Mouse (Mus musculus) c-Kit-negative CD71-positive TER-119-positive erythroid progenitor cells, embryonic 14.5 days (primary cell): ENCODE measurements around the gene Fer.

ENCODE experiments used
- DNase-seq: peaks from one replicate; pipeline ENCODE4 v3.0.0-alpha.2; 2013; ENCODE audit warnings: low read depth, low spot score

The Fer gene

GRCm38 (mm10) chr17:63978794-63979571, 116.1 kb downstream of the Fer start:
- DNase-seq, result no peak

GRCm38 (mm10) chr17:63980167-63980566, 117.3 kb downstream of the Fer start:
- no peak for DNase-seq

DNA sequence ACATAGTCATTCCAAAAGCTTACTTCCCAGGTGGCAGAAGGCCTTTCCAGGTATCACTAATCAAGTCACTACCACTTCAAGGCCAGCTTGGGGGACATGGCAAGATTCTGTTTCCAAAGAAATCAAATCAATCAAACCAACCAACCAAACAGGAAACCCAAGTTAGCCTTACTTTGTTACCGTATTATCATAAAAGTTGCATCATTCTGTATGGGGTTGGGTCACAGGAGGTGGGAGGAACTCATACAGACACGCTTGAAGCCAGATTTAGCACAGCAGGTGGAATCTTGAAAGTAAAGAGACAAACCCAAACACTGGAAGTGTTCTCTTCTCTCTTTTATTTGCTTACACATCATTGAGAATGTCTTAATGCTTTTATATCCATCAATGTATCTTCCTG, 125.8 kb downstream of the Fer start:
- no peak for DNase-seq

DNA sequence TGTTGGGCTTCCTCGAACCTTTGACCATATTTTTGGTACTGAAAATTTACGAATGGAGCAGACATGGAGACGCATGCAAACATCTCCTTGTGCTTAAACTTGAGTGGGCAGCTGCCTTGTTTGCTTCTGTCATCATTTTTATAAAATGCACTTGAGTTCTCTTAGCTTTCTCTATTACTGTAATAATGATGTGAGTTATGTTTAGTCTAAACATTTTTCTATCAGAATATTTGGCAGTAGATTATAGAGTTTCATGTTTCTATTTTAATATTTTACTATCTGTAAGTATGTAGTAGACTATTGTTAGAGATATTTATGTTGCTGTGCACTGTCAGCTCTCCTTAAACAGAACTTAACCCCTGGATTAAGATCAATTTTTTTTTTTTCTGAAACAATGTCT, 128.3 kb downstream of the Fer start:
- no peak for DNase-seq

DNA sequence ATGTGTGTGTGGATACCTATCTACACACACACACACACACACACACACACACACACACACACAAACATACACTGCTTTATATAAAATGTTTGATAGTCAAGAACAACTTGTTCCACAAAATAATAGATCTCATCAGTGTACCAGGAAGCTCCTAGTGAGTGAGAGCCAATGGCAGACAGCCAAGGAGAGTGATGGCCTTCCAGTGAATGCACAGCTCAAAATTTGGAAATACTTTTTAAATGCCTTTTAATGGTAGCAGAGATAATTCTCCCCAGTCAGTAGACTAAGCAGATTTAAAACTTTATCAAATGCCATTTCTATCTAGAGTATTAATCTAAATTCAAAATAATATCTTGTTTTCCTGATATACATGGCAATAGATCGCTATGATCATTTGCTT, 133.1 kb downstream of the Fer start:
- DNase-seq, result no peak

GRCm38 (mm10) chr17:63997643-63998042, 134.8 kb downstream of the Fer start:
- no peak for DNase-seq

DNA sequence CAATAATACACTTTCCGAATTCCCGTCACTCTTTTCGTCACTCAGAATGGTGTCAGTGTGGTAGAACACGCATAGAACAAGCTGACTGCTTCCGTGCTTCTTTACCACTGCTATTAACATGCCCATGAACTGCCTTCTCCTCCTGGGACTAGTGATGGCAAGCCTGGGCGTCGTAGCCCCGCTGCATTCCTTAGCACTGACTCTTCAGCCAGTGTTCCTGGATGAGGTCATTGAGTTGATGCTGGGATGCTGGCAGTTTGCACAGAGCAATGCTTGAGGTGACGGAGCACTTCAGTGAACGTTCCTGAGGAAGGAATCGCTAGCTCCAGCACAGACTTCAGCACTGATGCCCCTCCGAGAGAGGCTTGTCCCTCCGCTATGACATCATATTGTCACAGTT, 140.6 kb downstream of the Fer start:
- no peak for DNase-seq

GRCm38 (mm10) chr17:64005575-64006249, 142.8 kb downstream of the Fer start:
- no peak for DNase-seq

DNA sequence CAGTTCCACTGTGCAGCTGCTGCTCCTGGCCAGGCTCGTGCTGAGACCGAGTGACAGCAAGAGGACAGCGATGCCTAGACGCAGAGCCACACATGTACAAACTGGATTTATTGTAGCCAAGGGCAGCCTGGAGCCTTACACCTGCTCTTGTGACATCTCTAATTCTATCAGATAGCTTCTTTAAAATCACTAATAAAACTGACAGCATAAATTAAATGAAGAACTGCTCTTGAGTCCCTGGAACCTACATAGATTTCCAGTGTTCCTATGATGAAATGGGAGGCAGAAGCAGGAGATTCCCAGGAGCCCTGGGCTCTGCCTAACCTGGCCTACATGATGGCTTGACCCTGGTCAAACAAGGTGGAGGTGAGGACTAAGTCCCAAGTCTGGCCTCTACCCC, 153.7 kb downstream of the Fer start:
- DNase-seq, result no peak

- DNase-seq, result no peak
These were observed 155.4 kb downstream of the Fer start for GRCm38 (mm10) chr17:64018240-64018639.

- DNase-seq, result no peak
These were observed 156.0 kb downstream of the Fer start for GRCm38 (mm10) chr17:64018870-64019269.

DNA sequence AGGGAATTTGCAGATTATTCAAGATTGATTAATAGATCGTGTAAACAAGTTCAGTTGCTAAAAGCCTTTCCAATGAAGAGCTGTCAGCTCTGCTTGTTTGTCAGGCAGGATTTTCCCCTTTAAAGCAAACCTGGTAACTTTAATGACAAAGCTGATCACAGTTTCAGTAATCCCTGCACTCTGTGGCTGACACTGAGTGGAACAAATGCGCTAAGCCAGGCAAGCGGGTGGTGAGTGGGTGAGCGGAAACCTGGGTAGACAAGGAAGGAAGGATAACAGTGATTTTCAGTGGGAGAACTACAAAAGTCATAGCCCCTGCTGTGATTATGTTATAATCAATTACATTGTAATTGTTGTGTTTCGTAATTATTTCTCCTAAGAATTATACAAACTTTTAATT, 156.8 kb downstream of the Fer start:
- no peak for DNase-seq

- no peak for DNase-seq
These were observed 163.6 kb downstream of the Fer start for GRCm38 (mm10) chr17:64026485-64026884.

DNA sequence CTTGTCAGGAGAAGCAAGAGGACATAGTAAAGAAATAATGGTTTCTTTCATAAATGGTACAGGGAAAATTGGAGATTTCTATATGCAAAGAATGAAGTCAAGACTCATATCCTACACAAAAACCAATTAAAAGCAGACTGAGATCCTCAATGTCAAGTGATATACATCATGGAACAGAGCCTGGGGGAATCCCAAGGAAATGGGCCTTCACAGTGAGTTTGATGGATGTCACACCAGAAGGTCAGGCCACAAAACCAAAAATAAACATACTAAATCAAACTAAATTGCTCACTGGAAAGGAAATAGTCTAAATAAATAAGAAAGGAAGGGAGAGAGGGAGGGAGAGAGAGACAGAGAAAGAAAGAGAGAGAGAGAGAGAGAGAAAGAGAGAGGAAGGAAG, 178.9 kb downstream of the Fer start:
- DNase-seq, result no peak

DNA sequence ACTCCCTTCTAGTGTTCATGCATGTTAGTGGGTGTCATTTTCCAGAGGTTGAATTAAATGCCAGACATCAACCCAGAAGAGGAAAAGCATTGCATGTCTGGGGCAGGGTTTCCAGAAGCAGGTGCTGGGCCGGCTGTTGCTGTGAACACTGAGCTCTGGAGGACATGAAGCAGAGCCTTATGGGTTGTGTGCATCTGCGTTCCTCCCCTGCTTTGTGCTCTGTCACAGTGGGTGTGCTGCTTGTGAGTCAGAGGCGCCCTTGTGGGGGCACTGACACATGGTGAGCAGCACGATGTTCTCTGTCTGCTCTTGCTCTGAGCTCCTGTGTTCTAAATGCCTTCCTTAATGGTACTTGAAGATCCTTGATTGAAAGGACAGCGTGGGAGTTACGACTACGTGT, 182.5 kb downstream of the Fer start:
- no peak for DNase-seq

DNA sequence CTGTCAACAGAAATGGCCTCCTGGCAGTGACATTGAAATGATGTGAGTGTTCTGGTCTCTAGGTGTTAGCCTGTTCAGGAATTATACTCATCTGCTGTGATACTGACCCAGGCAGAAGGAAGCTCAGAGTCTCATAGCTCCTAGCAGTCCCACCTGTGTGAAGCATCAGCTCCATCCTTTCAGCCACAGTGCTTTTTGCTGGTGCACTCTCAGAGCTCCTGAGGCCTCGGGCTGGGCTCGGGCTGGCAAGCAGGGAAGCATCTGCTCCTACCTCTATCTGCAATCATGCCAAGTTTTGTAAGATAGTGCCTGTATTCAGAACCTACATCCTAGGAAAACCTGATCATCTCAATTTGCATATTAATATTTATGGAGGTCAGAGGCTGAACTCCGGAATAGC, 183.7 kb downstream of the Fer start:
- DNase-seq, result no peak

DNA sequence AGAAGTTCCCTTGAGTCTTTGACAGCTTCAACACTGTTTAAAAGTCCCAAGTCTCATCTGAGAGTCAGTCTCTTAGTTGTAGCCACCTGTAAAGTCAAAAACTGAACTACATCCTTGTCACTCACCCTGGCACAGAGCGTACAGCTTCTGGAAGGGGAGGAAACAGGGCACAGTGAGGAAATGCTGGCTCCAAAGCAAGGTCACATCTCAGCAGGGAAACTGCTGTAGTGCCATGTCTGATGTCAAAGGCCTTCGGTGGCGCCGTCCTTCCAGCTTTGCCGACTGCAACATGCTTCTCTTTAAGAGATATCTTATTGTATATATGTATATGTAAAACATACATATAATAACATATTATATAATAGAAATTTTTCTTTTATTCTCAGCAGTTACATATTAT, 188.0 kb downstream of the Fer start:
- DNase-seq, result no peak

GRCm38 (mm10) chr17:64053636-64054035, 190.8 kb downstream of the Fer start:
- DNase-seq, result no peak

- DNase-seq, result no peak
These were observed 197.7 kb downstream of the Fer start for GRCm38 (mm10) chr17:64060529-64060928.

DNA sequence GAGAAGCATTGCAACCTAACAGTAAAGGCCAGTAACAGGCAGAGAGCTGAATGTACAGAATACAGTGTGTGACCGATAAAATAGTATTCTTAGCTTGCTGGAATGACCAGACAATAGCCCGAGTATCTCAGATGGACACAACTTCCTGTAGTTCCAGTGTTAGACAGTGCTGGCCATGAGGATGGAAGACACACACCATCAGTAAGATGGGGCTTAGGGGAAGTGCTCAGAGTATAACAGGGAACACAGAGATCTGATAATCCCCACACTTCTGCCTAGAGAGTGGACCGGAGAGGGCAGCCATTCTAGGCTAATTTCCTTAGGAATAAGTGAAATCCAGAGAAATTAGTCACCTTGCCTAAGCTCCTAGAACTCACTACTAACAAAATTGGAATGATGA, 202.4 kb downstream of the Fer start:
- no peak for DNase-seq

DNA sequence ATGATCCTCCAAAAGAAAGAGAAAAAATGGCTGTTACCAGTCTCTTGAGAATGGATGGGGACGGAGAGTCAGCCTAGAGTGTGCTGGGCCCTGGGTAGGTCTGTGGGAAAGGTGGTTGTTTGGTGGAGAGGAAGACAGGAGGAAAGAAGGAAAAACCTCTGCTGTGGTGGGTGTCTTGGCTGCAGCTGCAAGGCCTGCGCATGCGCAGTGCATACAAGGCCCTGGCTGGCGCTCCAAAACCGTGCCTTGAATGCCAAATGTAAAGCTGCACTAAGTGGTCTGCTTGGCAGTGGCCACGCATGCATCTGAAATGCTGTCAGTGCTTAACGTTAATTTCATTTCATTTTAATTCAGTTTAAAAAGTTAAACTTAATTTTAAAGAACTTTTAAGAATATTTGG, 214.5 kb downstream of the Fer start:
- no peak for DNase-seq

DNA sequence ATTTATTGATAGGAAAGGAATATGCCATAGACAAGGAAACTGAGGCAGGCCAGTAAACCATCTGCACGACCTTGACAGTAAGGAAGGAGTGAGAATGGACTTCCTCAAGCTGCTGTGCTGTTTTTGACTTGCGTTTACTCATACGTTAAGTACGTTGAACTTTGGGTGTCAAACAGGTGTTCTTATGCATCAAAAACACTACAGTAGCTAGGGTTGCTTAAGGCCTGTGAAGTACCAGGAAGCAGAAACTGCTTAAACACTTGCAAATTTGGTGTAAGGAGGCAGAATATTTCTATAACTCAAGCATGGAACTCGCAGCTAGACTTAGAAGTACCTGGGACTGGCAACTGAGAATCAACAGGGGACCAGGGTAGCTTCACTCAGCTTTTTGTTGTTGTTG, 221.9 kb downstream of the Fer start:
- DNase-seq, result no peak

DNA sequence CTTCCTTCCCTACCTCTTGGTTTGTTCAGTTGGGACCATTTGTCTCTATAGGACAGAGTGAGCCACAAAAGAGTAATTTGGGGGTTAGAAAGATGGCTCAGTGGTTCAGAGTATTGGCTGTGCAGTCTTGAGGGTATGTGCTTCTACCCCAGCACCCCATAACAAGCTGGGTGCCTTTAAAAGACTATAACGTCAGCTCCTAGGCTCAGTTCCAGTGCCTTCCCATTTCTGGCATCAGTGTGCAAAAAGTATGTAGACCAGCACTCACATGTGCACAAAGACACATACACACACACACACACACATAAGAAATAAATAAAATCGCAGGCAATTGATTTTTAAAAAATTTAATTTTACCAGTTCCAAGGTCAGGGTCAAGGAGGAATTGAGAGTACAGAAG, 222.6 kb downstream of the Fer start:
- DNase-seq, result no peak
